Mouse (Mus musculus): ENCODE measurements around the gene Chst1. TPM values are rescaled to one million over a fixed set of nuclear protein-coding genes. Genes with fewer than 3 reads are reported as not detected.

Gene Chst1
- polyA plus RNA-seq, 1 experiment, result not detected

- TF ChIP-seq POLR2A (IDR thresholded peaks at IDR 0.05; ENCODE audit: insufficient read depth, low read depth, low read length) (no peak), CTCF (IDR thresholded peaks at IDR 0.05; ENCODE audit: insufficient read depth, low read depth, low read length) (no peak)
- 95% methylated on average over 2 of the region's 2 CpGs for WGBS
- Histone ChIP-seq H3K4me3 (ENCODE audit: insufficient read depth, low read depth, low read length) (no peak overlapping the region), H3K4me1 (ENCODE audit: control insufficient read depth, insufficient read depth, low read length) (no peaks in the 10 kb centered on the region), H3K27ac (ENCODE audit: insufficient read depth, low read depth, low read length) (no peak overlapping the region)
These were observed 57.7 kb downstream of the Chst1 start for GRCm38 (mm10) chr2:92657189-92657588.

- Histone ChIP-seq H3K4me1 (ENCODE audit: control insufficient read depth, insufficient read depth, low read length) (no peaks in the 10 kb centered on the region), H3K27ac (ENCODE audit: insufficient read depth, low read depth, low read length) (no peak overlapping the region), H3K4me3 (ENCODE audit: insufficient read depth, low read depth, low read length) (no peak overlapping the region)
- TF ChIP-seq CTCF (IDR thresholded peaks at IDR 0.05; ENCODE audit: insufficient read depth, low read depth, low read length) (no peak), POLR2A (IDR thresholded peaks at IDR 0.05; ENCODE audit: insufficient read depth, low read depth, low read length) (no peak)
- 75% methylated on average over 1 of the region's 1 CpGs for WGBS
These were observed 59.0 kb downstream of the Chst1 start for GRCm38 (mm10) chr2:92658293-92659150.

GRCm38 (mm10) chr2:92659491-92660035 lies 60.1 kb downstream of the Chst1 start:
- 84% methylated on average over 7 of the region's 7 CpGs for WGBS
- TF ChIP-seq POLR2A (IDR thresholded peaks at IDR 0.05; ENCODE audit: insufficient read depth, low read depth, low read length), result no peak
- no peak for TF ChIP-seq CTCF (IDR thresholded peaks at IDR 0.05; ENCODE audit: insufficient read depth, low read depth, low read length)
- H3K4me3 ChIP-seq (ENCODE audit: insufficient read depth, low read depth, low read length), result no peak overlapping the region
- no peak overlapping the region for H3K27ac ChIP-seq (ENCODE audit: insufficient read depth, low read depth, low read length)
- peaks cover 5% of the 10 kb centered on the region for H3K4me1 ChIP-seq (ENCODE audit: control insufficient read depth, insufficient read depth, low read length)

GRCm38 (mm10) chr2:92662534-92663068 lies 63.1 kb downstream of the Chst1 start:
- Histone ChIP-seq H3K4me3 (ENCODE audit: insufficient read depth, low read depth, low read length) (no peak overlapping the region), H3K27ac (ENCODE audit: insufficient read depth, low read depth, low read length) (no peak overlapping the region), H3K4me1 (ENCODE audit: control insufficient read depth, insufficient read depth, low read length) (peaks cover 10% of the 10 kb centered on the region)
- 94% methylated on average over 6 of the region's 6 CpGs for whole genome bisulfite sequencing
- TF ChIP-seq CTCF (IDR thresholded peaks at IDR 0.05; ENCODE audit: insufficient read depth, low read depth, low read length), result no peak
- TF ChIP-seq POLR2A (IDR thresholded peaks at IDR 0.05; ENCODE audit: insufficient read depth, low read depth, low read length), result no peak

Other genes with a start within 250 kb of the Chst1 start
- gene Pex16, start 225.0 kb upstream of the Chst1 start, polyA plus RNA-seq (2012; ENCODE audit: insufficient read depth, insufficient read length, low replicate concordance, missing spikeins), result not detected in 2 replicates
- gene Large2, start 224.8 kb upstream of the Chst1 start, polyA plus RNA-seq (2012; ENCODE audit: insufficient read depth, insufficient read length, low replicate concordance, missing spikeins), result not detected in 2 replicates
- gene 1700029I15Rik, start 217.2 kb upstream of the Chst1 start, polyA plus RNA-seq (2012; ENCODE audit: insufficient read depth, insufficient read length, low replicate concordance, missing spikeins), result not detected in 2 replicates
- gene Mapk8ip1, start 198.4 kb upstream of the Chst1 start, polyA plus RNA-seq (2012; ENCODE audit: insufficient read depth, insufficient read length, low replicate concordance, missing spikeins), result not detected in 2 replicates
- gene Cry2, start 165.7 kb upstream of the Chst1 start, polyA plus RNA-seq (2012; ENCODE audit: insufficient read depth, insufficient read length, low replicate concordance, missing spikeins), result not detected in 2 replicates
- gene Slc35c1, start 139.2 kb upstream of the Chst1 start, polyA plus RNA-seq (2012; ENCODE audit: insufficient read depth, insufficient read length, low replicate concordance, missing spikeins), result not detected in 2 replicates